Mouse (Mus musculus) Patski (cell line): ENCODE results near the gene Filip1. TPM values are rescaled to one million over a fixed set of nuclear protein-coding genes. Genes with fewer than 3 reads are reported as not detected.

Source experiments
- ATAC-seq: fragments of 100-300 bp; one replicate; pipeline ENCODE4 v1.8.0; 2021
- CTCF ChIA-PET: fragments of 350-600 bp; sonication (Branson Sonifier 250); formaldehyde crosslinking; loops from one replicate; lab custom pipeline; 2022; ENCODE audit warnings: inconsistent platforms; lab: Charles Lee
- POLR2A ChIA-PET: fragments of 350-600 bp; sonication (Branson Sonifier 250); formaldehyde crosslinking; loops from one replicate; lab custom pipeline; 2022; ENCODE audit warnings: antibody characterized with exemption, inconsistent platforms; lab: Charles Lee
- DNase-seq: peaks from one replicate; pipeline ENCODE4 v3.0.0-alpha.2; 2011; ENCODE audit warnings: low read depth, low spot score
- H3K27me3 ChIP-seq: fragments of 371-371 bp; one replicate; pipeline ENCODE4 v1.5.1; 2021
- CTCF ChIP-seq: fragments of 100-300 bp; IDR thresholded peaks from one replicate; pipeline ENCODE4 v1.5.1; 2021
- in situ Hi-C: fragments of 300-500 bp; cut with MboI; formaldehyde crosslinking; loops from 3 replicates; pipeline ENCODE4 v1.11.1; 2018; ENCODE audit warnings: low pct_unique_long_range_greater_than_20kb, mixed read lengths
- polyA plus RNA-seq: library from polyadenylated mRNA; unstranded; gene quantifications from one replicate; pipeline ENCODE4 v1.2.3, GENCODE M21; 2021

The Filip1 gene
- polyA plus RNA-seq, 1 experiment from 2014 or later: not detected

GRCm38 (mm10) chr9:79842615-79843014, 170.0 kb downstream of the Filip1 start:
- no peak for DNase-seq
- ATAC-seq: no peak
- in situ Hi-C loops: no loop called here
- no peaks in the 10 kb centered on the region for H3K27me3 ChIP-seq
- TF ChIP-seq CTCF: no peak
- CTCF ChIA-PET: no interaction called here
- POLR2A ChIA-PET: no interaction called here

DNA sequence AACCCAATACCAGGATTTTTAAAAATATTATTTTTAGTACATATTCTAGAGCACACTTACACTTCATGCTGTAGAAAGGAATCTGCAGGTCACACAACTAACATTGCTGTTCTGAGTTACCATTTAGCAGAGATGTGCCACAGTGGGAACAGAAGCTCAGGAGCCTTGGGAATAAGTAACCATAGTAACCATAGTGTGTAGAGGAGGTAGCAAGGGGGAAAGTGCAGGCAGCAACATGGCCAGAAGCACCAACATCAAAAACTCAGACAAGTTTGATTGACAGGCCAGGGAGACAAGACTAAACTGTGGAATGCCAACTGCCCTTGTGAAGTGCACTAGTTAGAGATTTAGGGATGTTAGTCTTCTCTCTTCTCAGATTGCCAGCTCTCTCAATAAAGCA, 170.6 kb downstream of the Filip1 start:
- DNase-seq: no peak
- ChIA-PET CTCF (interaction anchor here (1.2 kb wide), 1 partner anchor 21 kb away, joined by 3 read pairs; no protein-coding TSS in a partner anchor), POLR2A (no interaction called here)
- ATAC-seq: no peak
- in situ Hi-C loops: no loop called here
- no peak for TF ChIP-seq CTCF
- H3K27me3 ChIP-seq: no peaks in the 10 kb centered on the region

GRCm38 (mm10) chr9:79831294-79831693, 181.4 kb downstream of the Filip1 start:
- ATAC-seq: no peak
- CTCF ChIA-PET: no interaction called here
- in situ Hi-C loops: no loop called here

DNA sequence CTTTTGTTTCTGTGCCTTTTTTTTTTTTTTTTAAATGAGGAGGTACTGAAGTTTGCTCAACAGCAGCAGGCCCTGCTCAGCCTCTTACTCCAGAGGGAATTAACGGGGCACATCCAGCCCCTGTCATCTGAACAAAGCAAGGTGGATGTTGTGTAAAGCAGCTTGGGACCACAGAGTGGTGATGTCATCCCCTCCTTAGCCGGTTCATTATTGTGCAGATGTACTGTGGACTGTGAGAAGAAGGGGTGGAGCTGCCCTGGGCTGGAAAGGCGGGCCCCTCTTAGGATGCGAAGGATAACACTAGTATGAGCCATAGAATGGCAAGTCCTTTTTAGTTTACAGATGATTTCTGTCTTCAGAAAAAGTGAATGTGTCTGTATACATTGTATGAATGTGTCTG, 181.8 kb downstream of the Filip1 start:
- ATAC-seq: no peak
- CTCF ChIA-PET: no interaction called here
- DNase-seq: no peak
- POLR2A ChIA-PET: no interaction called here
- TF ChIP-seq CTCF: no peak
- in situ Hi-C loops: no loop called here
- peaks cover 11% of the 10 kb centered on the region for H3K27me3 ChIP-seq

More at GRCm38 (mm10) chr9:79831294-79831693, 181.4 kb downstream of the Filip1 start:
- POLR2A ChIA-PET: no interaction called here
- TF ChIP-seq CTCF: no peak
- no peak for DNase-seq
- peaks cover 9% of the 10 kb centered on the region for H3K27me3 ChIP-seq

GRCm38 (mm10) chr9:79829842-79830800, 182.5 kb downstream of the Filip1 start:
- DNase-seq (no peak), ATAC-seq (no peak)
- TF ChIP-seq CTCF: no peak
- H3K27me3 ChIP-seq: peaks cover 11% of the 10 kb centered on the region
- ChIA-PET POLR2A (no interaction called here), CTCF (no interaction called here)
- in situ Hi-C loops: no loop called here

DNA sequence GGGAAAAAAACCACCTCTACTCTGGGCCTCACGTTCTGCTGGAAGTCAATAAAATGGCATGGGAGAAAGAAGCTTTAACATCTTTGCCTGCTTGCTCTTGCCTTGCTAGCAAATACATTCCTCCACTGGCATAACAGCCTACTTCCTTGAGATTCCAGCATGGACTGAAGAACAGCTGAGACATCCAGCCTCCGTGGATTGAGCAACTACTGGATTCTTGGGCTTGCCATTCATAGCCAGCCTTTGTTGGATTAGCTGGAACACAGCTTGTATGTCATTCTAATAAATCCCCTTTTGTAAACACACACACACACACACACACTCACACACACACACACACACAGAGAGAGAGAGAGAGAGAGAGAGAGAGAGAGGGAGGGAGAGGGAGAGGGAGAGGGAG, 185.6 kb downstream of the Filip1 start:
- ChIA-PET CTCF (interaction anchor here (0.6 to 1.5 kb wide), 3 partner anchors 20 to 1441 kb away, joined by 3 to 6 read pairs (median 3); no protein-coding TSS in a partner anchor), POLR2A (interaction anchor here (0.6 kb wide), 1 partner anchor 97 kb away, joined by 4 read pairs; no protein-coding TSS in a partner anchor)
- TF ChIP-seq CTCF: no peak
- no peak for DNase-seq
- in situ Hi-C loops: no loop called here
- H3K27me3 ChIP-seq: peaks cover 25% of the 10 kb centered on the region
- ATAC-seq: no peak

DNA sequence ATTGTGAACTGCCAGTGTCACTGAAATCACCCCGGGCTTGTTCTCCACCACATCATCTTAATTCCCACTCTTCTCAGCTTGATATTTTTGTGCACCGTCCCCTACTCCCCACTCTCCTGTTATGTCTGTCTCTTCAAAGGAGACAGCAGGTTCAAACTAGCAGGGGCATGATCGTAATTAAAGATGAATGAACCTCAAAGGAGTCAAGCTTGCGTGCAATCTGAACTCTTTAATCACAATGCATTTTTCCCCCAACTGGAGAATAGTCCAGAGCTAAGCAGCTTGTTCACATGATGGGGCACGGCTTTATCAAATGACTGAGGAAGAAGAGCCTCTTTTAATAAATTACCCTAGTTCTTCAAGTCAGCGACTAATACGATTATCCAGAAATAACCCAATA, 187.1 kb downstream of the Filip1 start:
- DNase-seq: no peak
- in situ Hi-C loops: no loop called here
- TF ChIP-seq CTCF: no peak
- ChIA-PET CTCF (interaction anchor here (1.3 to 1.5 kb wide), 2 partner anchors 11 to 19 kb away, joined by 3 to 6 read pairs; no protein-coding TSS in a partner anchor), POLR2A (no interaction called here)
- H3K27me3 ChIP-seq: peaks cover 25% of the 10 kb centered on the region
- no peak for ATAC-seq

DNA sequence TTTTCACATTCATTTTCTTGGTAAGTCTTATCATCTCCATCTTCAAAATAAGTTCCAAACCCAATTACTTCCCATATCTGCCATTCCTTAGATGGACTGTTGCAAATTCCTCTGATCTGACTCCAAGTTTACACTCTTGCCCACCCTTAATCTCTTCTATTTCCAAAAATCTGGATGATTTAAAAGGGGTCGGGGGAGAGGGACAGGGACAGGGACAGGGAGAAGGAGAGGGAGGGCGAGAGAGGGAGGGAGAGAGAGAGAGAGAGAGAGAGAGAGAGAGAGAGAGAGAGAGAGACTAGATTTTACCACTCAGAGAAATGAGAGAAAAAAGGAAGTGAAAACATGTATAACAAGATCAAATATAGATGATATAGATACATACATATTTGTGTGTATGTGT, 188.8 kb downstream of the Filip1 start:
- ChIA-PET POLR2A (no interaction called here), CTCF (no interaction called here)
- in situ Hi-C loops: no loop called here
- no peak for DNase-seq
- peaks cover 31% of the 10 kb centered on the region for H3K27me3 ChIP-seq
- TF ChIP-seq CTCF: no peak
- ATAC-seq: no peak

- TF ChIP-seq CTCF: no peak
- ChIA-PET CTCF (no interaction called here), POLR2A (no interaction called here)
- no peak for ATAC-seq
- in situ Hi-C loops: no loop called here
- peaks cover 35% of the 10 kb centered on the region for H3K27me3 ChIP-seq
- no peak for DNase-seq
These were observed 189.2 kb downstream of the Filip1 start for GRCm38 (mm10) chr9:79823438-79823837.

DNA sequence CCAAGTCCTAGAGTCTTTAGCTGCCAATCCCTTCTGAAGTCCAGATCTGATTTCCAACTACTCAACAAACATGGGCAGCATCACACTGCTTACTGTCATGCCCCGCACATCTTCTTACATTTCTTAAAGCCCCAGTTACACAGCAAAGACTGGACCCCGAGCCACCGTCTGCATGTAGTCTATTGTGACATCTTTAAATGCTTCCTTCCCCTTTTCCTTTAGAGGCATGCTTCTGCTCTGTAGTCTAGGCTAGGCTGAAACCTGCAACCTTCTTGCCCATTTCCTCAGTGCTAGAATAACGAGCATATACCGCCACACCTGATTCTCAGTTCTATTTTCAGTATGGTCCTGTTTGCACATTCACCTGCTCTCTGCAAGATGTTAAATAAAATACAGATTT, 196.2 kb downstream of the Filip1 start:
- H3K27me3 ChIP-seq: peaks cover 27% of the 10 kb centered on the region
- ATAC-seq (no peak), DNase-seq (no peak)
- CTCF ChIA-PET: interaction anchor here (1.0 kb wide), 1 partner anchor 10 kb away, joined by 3 read pairs; no protein-coding TSS in a partner anchor
- TF ChIP-seq CTCF: no peak
- POLR2A ChIA-PET: no interaction called here
- in situ Hi-C loops: no loop called here

DNA sequence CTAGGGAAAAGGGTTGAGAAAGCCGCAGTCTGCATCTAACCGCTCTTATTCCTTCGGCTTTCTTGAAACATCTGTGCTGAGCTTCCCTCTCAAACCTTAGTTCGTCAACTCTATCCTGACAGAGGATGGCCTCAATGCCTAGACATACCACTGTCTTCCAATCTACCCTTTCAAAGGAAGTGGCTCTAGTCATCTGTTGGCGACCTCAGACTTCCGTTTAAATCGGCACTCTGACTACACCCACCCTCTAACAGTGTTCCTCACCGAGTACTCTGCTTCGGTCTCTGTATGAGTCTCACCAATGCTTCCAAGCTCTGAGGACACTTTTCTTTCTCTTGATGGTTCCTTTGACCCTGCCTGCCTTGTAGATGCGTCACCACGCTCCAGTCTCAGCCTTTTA, 196.6 kb downstream of the Filip1 start:
- CTCF ChIA-PET: interaction anchor here (1.0 kb wide), 1 partner anchor 10 kb away, joined by 3 read pairs; no protein-coding TSS in a partner anchor
- peaks cover 27% of the 10 kb centered on the region for H3K27me3 ChIP-seq
- ATAC-seq (no peak), DNase-seq (no peak)
- in situ Hi-C loops: no loop called here
- TF ChIP-seq CTCF: no peak
- POLR2A ChIA-PET: no interaction called here
